Mouse (Mus musculus): Measurements from ENCODE around the gene Slc44a5.
"Not testable (repeated sequence)": the region's sequence is repeated elsewhere in the genome, so short reads cannot be mapped to it uniquely, and the experiment has no call there.

Slc44a5 gene

GRCm38 (mm10) chr3:154244932-154245331, 271.7 kb downstream of the Slc44a5 start:
- no peak for DNase-seq

GRCm38 (mm10) chr3:154251486-154251885, 278.2 kb downstream of the Slc44a5 start:
- no peak for DNase-seq

GRCm38 (mm10) chr3:154252219-154252618, 279.0 kb downstream of the Slc44a5 start:
- DNase-seq: no peak

- not testable (repeated sequence) for DNase-seq
Observed at GRCm38 (mm10) chr3:154254187-154254586, 281.0 kb downstream of the Slc44a5 start.

GRCm38 (mm10) chr3:154257312-154257711, 284.1 kb downstream of the Slc44a5 start:
- no peak for DNase-seq

- DNase-seq: no peak
Observed at GRCm38 (mm10) chr3:154268313-154268712, 295.1 kb downstream of the Slc44a5 start.

- peak; percentile 59 for DNase-seq
Observed at GRCm38 (mm10) chr3:154269757-154270366, 296.6 kb downstream of the Slc44a5 start.

GRCm38 (mm10) chr3:154274681-154275080, 301.4 kb downstream of the Slc44a5 start:
- no peak for DNase-seq

- DNase-seq: no peak
Observed at GRCm38 (mm10) chr3:154284260-154284659, 311.0 kb downstream of the Slc44a5 start.

GRCm38 (mm10) chr3:154285351-154285750, 312.1 kb downstream of the Slc44a5 start:
- DNase-seq: no peak

- DNase-seq: no peak
Observed at GRCm38 (mm10) chr3:154287217-154287616, 314.0 kb downstream of the Slc44a5 start.

- no peak for DNase-seq
Observed at GRCm38 (mm10) chr3:154288429-154289069, 315.3 kb downstream of the Slc44a5 start.

GRCm38 (mm10) chr3:154290351-154290750, 317.1 kb downstream of the Slc44a5 start:
- no peak for DNase-seq

- DNase-seq: no peak
Observed at GRCm38 (mm10) chr3:154292126-154292525, 318.9 kb downstream of the Slc44a5 start.

GRCm38 (mm10) chr3:154293839-154294490, 320.7 kb downstream of the Slc44a5 start:
- DNase-seq: no peak

- DNase-seq: no peak
Observed at GRCm38 (mm10) chr3:154294924-154295834, 321.9 kb downstream of the Slc44a5 start.

GRCm38 (mm10) chr3:154297499-154297898, 324.3 kb downstream of the Slc44a5 start:
- no peak for DNase-seq

- DNase-seq: no peak
Observed at GRCm38 (mm10) chr3:154298490-154298889, 325.3 kb downstream of the Slc44a5 start.

- no peak for DNase-seq
Observed at GRCm38 (mm10) chr3:154300006-154300405, 326.8 kb downstream of the Slc44a5 start.

GRCm38 (mm10) chr3:154301102-154301501, 327.9 kb downstream of the Slc44a5 start:
- no peak for DNase-seq

- no peak for DNase-seq
Observed at GRCm38 (mm10) chr3:154305163-154305884, 332.1 kb downstream of the Slc44a5 start.

- no peak for DNase-seq
Observed at GRCm38 (mm10) chr3:154317651-154318248, 344.5 kb downstream of the Slc44a5 start.
